Mouse (Mus musculus) kidney, adult 2 months (tissue): ENCODE measurements around the gene Aars. TPM values are rescaled to one million over a fixed set of nuclear protein-coding genes. Genes with fewer than 3 reads are reported as not detected.
"Not testable (repeated sequence)": the region's sequence is repeated elsewhere in the genome, so short reads cannot be mapped to it uniquely, and the experiment has no call there.

Experiments
- DNase-seq: peaks from one replicate; pipeline ENCODE4 v3.0.0; 2021
- H3K27ac ChIP-seq: fragments of 200-500 bp; 2 replicates; pipeline ENCODE4 v1.5.1; 2012; ENCODE audit warnings: low read depth, low read length, control low read depth, inconsistent platforms; ENCODE audit not compliant: insufficient read depth
- H3K27me3 ChIP-seq: fragments of 200-500 bp; replicated peaks from 2 replicates; pipeline ENCODE4 v1.6.1; 2012; ENCODE audit warnings: mild to moderate bottlenecking, moderate library complexity, low read length, inconsistent platforms; ENCODE audit not compliant: control insufficient read depth, insufficient read depth
- H3K36me3 ChIP-seq: fragments of 200-500 bp; 2 replicates; pipeline ENCODE4 v1.6.1; 2012; ENCODE audit warnings: mild to moderate bottlenecking, moderate library complexity, low read length, inconsistent platforms; ENCODE audit not compliant: control insufficient read depth, insufficient read depth
- H3K4me1 ChIP-seq: fragments of 200-500 bp; 2 replicates; pipeline ENCODE4 v1.6.1; 2011; ENCODE audit warnings: low read length; ENCODE audit not compliant: control insufficient read depth, insufficient read depth
- H3K4me3 ChIP-seq: fragments of 200-500 bp; 2 replicates; pipeline ENCODE4 v1.5.1; 2011; ENCODE audit warnings: mild to moderate bottlenecking, low read depth, low read length, control low read depth; ENCODE audit not compliant: insufficient read depth
- CTCF ChIP-seq: fragments of 200-500 bp; conservative IDR thresholded peaks from 2 replicates; pipeline ENCODE4 v1.5.1; 2011; ENCODE audit warnings: low read depth, mild to moderate bottlenecking, control low read depth, low read length, moderate library complexity, mixed read lengths; ENCODE audit not compliant: insufficient read depth, insufficient read length
- POLR2A ChIP-seq: fragments of 200-500 bp; IDR thresholded peaks from one replicate; pipeline ENCODE4 v1.6.1; 2011; ENCODE audit warnings: low read depth, low read length, control low read depth
- WGBS: fragments of 180-500 bp; shearing (Covaris S2); methylation state at CpG from one replicate; pipeline ENCODE4 v1.1.7; 2018; 5-methylcytosine and 5-hydroxymethylcytosine counted together
- polyA plus RNA-seq: library from polyadenylated mRNA; depleted of rRNA; stranded (reverse); fragments of >200 nt; gene quantifications from 2 replicates; pipeline ENCODE4 v1.2.3, GENCODE M21; 2012; rRNA removed

Gene Aars
- polyA plus RNA-seq, 1 experiment: 35.9 TPM

- H3K27me3 ChIP-seq: no peaks in the 10 kb centered on the region
- no peak for TF ChIP-seq POLR2A
- no peak for TF ChIP-seq CTCF
- WGBS: 76% methylated on average over 7 of the region's 7 CpGs
- no peak for DNase-seq
- peaks cover 12% of the 10 kb centered on the region; the same call in 1 of the 2 replicates for H3K4me1 ChIP-seq
- H3K27ac ChIP-seq: no peak overlapping the region
- no peaks in the 10 kb centered on the region for H3K36me3 ChIP-seq
- no peak overlapping the region for H3K4me3 ChIP-seq
Measured at GRCm38 (mm10) chr8:111091706-111092105, 58.8 kb downstream of the Aars start.

GRCm38 (mm10) chr8:111092326-111092725, 59.4 kb downstream of the Aars start, which contains the start of gene Clec18a:
Clec18a (minus strand) TSS chr8:111092426.
- peaks cover 12% of the 10 kb centered on the region; the same call in 1 of the 2 replicates for H3K4me1 ChIP-seq
- H3K27ac ChIP-seq, DNase-seq, H3K36me3 ChIP-seq, H3K4me3 ChIP-seq, H3K27me3 ChIP-seq: not testable (repeated sequence)
- 92% methylated on average over 5 of the region's 6 CpGs for WGBS

- H3K36me3 ChIP-seq: no peaks in the 10 kb centered on the region
- TF ChIP-seq POLR2A (no peak), CTCF (no peak)
- DNase-seq: peak; percentile 96
- H3K4me3 ChIP-seq: peak within 1 kb of the TSS; percentile 97
- peaks cover 12% of the 10 kb centered on the region; the same call in 1 of the 2 replicates for H3K4me1 ChIP-seq
- H3K27me3 ChIP-seq: no peaks in the 10 kb centered on the region
- 6% methylated on average over 70 of the region's 72 CpGs for WGBS
- H3K27ac ChIP-seq: peak within 1 kb of the TSS; percentile 92
Measured at GRCm38 (mm10) chr8:111093865-111094718, 61.1 kb downstream of the Aars start, which contains the start of gene Pdpr. Pdpr (plus strand) TSS chr8:111094630.

- Histone ChIP-seq H3K4me3 (peak overlapping the region; percentile 97), H3K27ac (peak overlapping the region; percentile 36; the same call in 1 of the 2 replicates)
- WGBS: under 1% methylated on average over 61 of the region's 69 CpGs
Measured at GRCm38 (mm10) chr8:111094719-111095302, 61.9 kb downstream of the Aars start.

More at GRCm38 (mm10) chr8:111094719-111095302, 61.9 kb downstream of the Aars start:
- DNase-seq, H3K36me3 ChIP-seq, H3K27me3 ChIP-seq: not testable (repeated sequence)
- peaks cover 12% of the 10 kb centered on the region; the same call in 1 of the 2 replicates for H3K4me1 ChIP-seq

Other genes starting within 250 kb of the Aars start
- 21.8 and 26.3 TPM in 2 replicates for gene Il34, start 227.2 kb upstream of the Aars start, polyA plus RNA-seq
- gene Cog4, start 186.5 kb upstream of the Aars start, polyA plus RNA-seq: 40.1 and 42.9 TPM in 2 replicates
- gene Sf3b3, start 186.4 kb upstream of the Aars start, polyA plus RNA-seq: 22.6 and 25.9 TPM in 2 replicates
- gene Fuk, start 130.7 kb upstream of the Aars start, polyA plus RNA-seq: 17.9 and 21.3 TPM in 2 replicates
- gene St3gal2, start 113.2 kb upstream of the Aars start, polyA plus RNA-seq: 27.3 and 28.6 TPM in 2 replicates
- gene Ddx19a, start 35.3 kb upstream of the Aars start, polyA plus RNA-seq: 21.6 and 24.3 TPM in 2 replicates
- gene Ddx19b, start 1.4 kb upstream of the Aars start, polyA plus RNA-seq: 2.7 and 3.1 TPM in 2 replicates
- gene Exosc6, start 23.2 kb downstream of the Aars start, polyA plus RNA-seq: 1.8 TPM in 1 of 2 replicates, not detected in the other
- gene Clec18a, start 59.3 kb downstream of the Aars start, polyA plus RNA-seq: 0.88 and 1.5 TPM in 2 replicates
- 21.5 and 26.1 TPM in 2 replicates for gene Pdpr, start 61.5 kb downstream of the Aars start, polyA plus RNA-seq
- gene Glg1, start 226.1 kb downstream of the Aars start, polyA plus RNA-seq: 40.8 and 44.5 TPM in 2 replicates